Mouse (Mus musculus) adrenal gland (tissue): ENCODE results near the gene Cbx8.

ENCODE experiments used
- intact Hi-C: fragments of 180-260 bp; cut with DNase I; formaldehyde crosslinking; loops from one replicate; pipeline ENCODE4 v1.15.1; 2025

Gene Cbx8

GRCm38 (mm10) chr11:119036934-119037779 lies 3.6 kb downstream of the Cbx8 start:
- intact Hi-C loops, result no loop called here

- intact Hi-C loops, result no loop called here
Measured at GRCm38 (mm10) chr11:119036447-119036846, 4.3 kb downstream of the Cbx8 start.

GRCm38 (mm10) chr11:119035686-119036165 lies 5.0 kb downstream of the Cbx8 start:
- intact Hi-C loops, result loop anchor here (2.0 kb wide), 1 partner anchor 155 kb away; no protein-coding TSS in a partner anchor

- intact Hi-C loops, result loop anchor here (2.0 kb wide), 1 partner anchor 156 kb away; no protein-coding TSS in a partner anchor
Measured at GRCm38 (mm10) chr11:119035094-119035685, 5.6 kb downstream of the Cbx8 start.

- intact Hi-C loops, result loop anchor here (2.0 kb wide), 1 partner anchor 156 kb away; no protein-coding TSS in a partner anchor
Measured at GRCm38 (mm10) chr11:119034635-119035034, 6.1 kb downstream of the Cbx8 start.

- intact Hi-C loops, result loop anchor here (2.0 kb wide), 1 partner anchor 157 kb away; no protein-coding TSS in a partner anchor
Measured at GRCm38 (mm10) chr11:119033874-119034558, 6.8 kb downstream of the Cbx8 start.

GRCm38 (mm10) chr11:119026203-119026602 lies 14.6 kb downstream of the Cbx8 start:
- intact Hi-C loops, result no loop called here

GRCm38 (mm10) chr11:119024260-119024659 lies 16.5 kb downstream of the Cbx8 start:
- intact Hi-C loops, result no loop called here

- intact Hi-C loops, result no loop called here
Measured at GRCm38 (mm10) chr11:119023616-119023980, 17.2 kb downstream of the Cbx8 start.

GRCm38 (mm10) chr11:119022895-119023615 lies 17.7 kb downstream of the Cbx8 start, which contains the start of gene Cbx2:
TSS of gene Cbx2 (plus strand) at chr11:119022962.
- intact Hi-C loops, result no loop called here

GRCm38 (mm10) chr11:119022068-119022894 lies 18.5 kb downstream of the Cbx8 start:
- intact Hi-C loops, result no loop called here

- intact Hi-C loops, result no loop called here
Measured at GRCm38 (mm10) chr11:119021180-119021579, 19.6 kb downstream of the Cbx8 start.

GRCm38 (mm10) chr11:119017506-119017905 lies 23.3 kb downstream of the Cbx8 start:
- intact Hi-C loops, result no loop called here

GRCm38 (mm10) chr11:119014455-119014854 lies 26.3 kb downstream of the Cbx8 start:
- intact Hi-C loops, result no loop called here

GRCm38 (mm10) chr11:119007461-119008456 lies 33.0 kb downstream of the Cbx8 start:
- intact Hi-C loops, result no loop called here

GRCm38 (mm10) chr11:119006462-119006861 lies 34.3 kb downstream of the Cbx8 start:
- intact Hi-C loops, result no loop called here

- intact Hi-C loops, result no loop called here
Measured at GRCm38 (mm10) chr11:119005547-119006275, 35.1 kb downstream of the Cbx8 start.

- intact Hi-C loops, result no loop called here
Measured at GRCm38 (mm10) chr11:119001493-119002128, 39.2 kb downstream of the Cbx8 start.
